Mouse (Mus musculus) MN1 (cell line): ENCODE measurements at regions not wholly inside any gene's neighbourhood (a gene's known extent, or its start where the extent isn't known, plus 50 kb on each side); places are given as distances from the start of the nearest gene placed in this dataset.
A peak's percentile ranks its signal among the peaks of the same experiment; 100 is the strongest.

Source experiments
- DNase-seq: peaks from one replicate; pipeline ENCODE4 v3.0.0-alpha.2; 2016; ENCODE audit warnings: low spot score

DNA sequence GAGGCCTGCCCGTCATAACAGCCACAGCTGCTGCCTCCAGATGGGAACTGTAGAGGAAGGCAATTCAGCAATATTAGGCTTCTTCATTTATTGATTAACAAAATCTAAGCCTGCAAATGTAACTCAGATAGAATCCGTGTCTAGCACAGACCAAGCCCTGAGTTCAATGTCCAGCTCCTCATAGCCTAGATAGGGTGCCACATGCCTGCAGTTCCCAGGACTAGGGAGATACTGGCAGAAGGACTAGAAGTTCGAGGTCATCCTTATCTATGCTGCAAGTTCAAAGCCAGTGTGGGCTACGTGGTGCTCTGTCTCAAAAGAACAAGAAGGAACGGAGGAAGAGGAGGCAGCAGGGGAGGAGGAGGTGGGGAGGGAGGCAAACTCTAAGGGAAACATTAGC is 121.2 kb upstream of the Pkdcc start:
- DNase-seq = no peak

DNA sequence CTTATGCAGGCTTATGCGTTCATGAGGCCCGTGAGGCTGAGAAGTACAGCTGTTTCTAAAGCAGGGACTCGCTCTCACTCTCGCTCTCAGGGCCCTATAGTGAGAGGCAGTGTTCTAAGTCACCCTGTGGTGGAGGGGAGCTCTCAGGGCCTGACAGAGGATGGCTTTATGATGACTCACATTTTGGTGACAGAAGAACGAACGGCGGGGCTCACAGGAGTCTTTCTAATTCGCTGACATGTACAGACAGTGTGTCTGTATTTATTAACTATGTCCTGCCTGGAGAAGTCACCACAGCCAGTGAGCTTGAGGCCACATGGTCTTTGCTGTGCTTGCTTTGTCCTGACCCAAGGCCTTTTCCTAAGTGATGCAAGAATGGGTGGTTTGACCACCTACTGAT is 118.6 kb upstream of the Pkdcc start:
- no peak for DNase-seq

DNA sequence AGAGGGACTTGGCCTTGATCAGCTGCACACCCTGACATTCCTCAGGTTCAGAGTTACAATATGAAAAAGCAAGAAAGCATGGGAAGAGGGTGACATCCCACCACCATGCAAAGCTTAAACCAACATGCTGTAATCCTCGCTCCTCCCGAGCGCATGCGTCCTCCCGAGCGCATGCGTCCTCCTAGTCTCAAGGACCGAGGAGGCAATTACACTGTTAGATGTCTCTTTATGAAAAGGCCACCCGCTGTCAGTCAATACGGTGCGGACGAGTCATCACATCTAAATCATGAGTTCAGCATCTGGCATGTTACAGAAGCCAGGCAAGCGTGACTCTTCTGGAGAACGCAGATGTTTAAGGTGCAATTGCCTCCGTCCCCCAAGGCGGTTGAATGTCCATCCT is 117.1 kb upstream of the Pkdcc start:
- DNase-seq = no peak

DNA sequence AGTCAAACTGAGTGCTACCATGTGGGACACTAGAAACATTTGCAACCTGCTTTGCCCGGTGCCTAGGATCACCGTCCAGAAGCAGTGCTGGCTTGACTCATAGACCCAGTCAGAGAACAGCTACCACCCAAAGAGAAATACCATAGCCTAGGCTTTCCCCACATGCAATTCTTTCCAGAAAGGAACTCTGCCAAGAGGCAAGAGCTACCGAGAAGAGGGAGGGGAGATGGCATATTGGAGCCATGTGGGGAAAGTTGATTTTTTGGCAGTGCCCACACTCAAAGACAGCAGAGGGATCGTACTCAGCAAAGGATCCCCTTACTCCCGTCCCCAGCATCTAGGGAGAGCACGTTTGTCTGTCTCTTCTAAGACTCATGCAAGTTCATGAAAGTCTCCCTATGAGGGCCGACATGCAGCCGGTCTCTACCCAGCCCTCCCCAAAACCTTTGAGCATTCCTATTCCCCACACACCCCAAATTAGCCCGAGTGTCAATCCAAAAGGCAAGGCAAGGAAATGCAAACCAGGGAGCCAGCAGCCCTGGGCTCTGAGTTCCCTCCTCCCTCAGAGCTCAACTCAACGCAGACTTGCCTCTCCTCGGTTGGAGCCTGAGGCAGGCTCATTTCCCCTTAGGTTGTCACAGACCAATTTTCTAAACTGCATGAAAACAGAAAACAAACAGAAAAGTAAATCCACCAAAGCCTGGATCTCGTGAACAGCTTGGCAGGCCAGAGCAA is 116.2 kb upstream of the Pkdcc start:
- DNase-seq = no peak

DNA sequence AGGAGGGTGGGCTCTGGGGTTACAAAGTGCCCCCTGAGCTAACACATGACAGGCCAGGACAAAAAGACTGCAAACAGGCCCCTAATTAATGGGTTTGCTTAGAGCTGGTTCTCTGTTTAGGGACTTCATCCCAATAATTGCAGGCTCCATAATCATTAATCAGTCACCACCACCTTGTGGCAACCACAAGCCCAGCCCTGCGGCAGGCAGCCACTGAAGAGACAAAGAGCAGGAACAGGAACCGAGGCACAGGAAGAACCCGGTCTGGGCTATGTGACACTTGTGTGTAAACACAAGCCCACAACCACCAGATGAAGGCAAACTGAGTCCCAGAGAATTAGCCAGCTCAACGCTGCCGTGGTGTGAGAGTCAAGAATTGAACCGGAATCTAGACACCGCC is 114.1 kb upstream of the Pkdcc start:
- no peak for DNase-seq

DNA sequence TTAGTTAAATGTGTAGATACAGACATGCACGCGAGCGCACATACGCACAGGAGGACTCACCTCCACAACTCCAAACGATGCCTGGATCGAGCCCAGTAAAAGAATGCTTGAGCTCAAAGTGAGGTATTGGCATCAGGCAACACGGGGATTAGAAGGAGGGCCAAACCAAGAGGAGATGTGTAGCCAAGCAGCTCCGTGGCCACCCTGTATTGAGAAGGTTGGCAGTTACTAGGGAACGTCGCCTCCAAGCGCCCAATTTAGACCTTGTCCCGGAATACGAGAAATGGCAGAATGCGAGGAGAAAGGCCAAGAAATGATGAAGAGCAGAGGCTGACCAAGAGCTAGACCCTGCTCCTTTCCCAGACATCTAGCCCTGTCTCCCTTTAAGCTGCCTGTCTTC is 113.3 kb upstream of the Pkdcc start:
- no peak for DNase-seq

DNA sequence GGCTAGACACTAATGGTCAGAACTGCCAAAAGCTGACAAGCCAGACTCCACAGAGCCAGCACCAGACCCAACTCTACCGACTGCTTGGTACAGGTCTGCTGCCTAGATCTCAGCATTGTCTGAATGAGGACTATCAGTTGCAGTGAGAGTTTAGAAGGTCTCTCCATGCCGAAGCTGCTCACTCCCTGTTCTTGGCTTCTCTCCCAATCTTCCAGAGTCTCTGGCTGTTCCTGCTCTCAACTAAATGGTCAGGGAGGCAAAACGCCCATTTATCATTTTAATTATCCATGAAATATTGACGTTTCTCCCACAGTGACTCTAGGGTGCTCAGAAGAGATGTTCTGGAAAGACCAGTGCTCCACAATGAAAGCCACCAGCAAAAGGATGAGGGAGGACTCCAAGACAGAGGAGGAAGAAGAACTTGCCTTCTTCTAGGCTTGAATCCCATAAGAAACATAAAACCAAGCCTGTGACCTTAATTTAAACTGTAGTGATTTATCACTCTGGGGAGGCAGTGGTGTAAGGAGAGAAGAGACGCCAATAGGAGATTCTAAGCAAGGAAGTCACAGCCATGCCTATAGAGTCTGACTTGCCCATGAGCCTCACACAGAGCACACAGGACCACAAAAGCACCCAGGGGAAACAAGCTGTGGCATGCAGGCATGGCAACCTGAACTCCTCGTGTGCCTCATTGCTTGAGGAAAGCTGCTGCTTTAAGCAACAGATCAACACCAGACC is 112.2 kb upstream of the Pkdcc start:
- DNase-seq = peak; percentile 40

DNA sequence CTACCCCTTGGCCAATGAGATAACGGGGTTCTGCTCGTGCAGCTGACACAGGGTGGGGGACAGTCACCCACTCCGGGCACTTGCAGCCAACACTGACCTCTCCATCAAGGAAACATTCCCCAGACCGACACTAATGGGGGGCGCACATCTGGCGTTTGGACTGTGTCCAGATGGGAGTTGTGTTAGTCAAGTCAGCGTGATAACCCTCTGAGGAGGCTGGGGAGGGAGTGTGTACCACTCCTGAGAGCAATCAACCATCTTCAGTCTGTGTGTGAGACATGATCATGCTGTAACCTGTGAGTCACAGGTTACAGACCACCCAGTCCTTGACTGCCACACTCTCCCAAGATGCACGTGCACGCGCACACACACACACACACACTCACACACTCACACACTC is 106.9 kb upstream of the Pkdcc start:
- no peak for DNase-seq

DNA sequence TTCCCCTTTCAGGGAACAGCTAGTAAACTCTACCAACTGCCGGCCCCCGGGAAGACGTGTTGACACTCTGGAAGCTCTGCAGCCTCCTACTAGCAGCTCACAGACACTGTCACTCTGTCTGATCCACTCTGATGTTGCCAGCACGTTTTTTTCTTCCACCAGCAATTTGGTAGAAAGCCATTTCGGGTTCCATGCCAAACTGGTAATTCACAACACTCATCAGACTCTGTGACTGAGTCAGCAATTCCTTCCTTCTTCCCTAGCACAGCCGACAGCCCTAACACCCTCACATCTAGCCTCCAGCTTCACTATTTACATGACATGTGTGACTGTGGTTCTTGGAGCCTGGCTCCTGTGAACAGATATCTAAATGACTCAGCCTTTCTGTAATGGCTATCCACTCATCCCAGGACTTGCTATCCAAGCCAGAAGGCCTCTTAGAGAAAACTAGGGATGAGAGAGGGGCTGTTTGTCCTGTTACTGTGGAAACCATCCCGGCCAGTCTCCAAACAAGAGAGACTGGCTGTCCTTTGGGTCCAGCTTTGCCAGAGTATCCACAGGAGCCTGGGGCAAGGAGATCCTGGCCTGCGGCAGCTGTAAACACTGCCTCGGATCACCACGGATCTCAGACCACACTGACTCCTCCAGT is 105.2 kb upstream of the Pkdcc start:
- peak; percentile 89 for DNase-seq

DNA sequence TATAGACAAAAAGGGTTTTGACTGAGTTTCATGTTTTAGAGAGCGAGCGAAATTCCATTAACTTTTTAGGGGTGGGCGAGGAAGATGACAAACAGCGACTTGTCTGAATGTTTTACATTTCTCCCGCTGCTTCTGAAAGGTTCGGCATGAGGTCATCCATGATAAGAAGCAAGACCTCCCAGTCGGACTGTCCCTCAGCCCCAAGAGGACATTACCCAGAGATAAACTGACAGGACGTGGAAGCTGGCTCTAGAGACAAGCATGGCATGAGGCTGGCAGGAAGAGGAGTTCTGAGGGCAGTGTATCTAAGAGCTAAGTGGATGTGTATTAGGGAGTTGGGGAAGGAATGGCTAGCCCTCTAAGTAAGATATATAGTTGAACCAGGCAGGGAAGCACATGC is 104.5 kb upstream of the Pkdcc start:
- peak; percentile 60 for DNase-seq

DNA sequence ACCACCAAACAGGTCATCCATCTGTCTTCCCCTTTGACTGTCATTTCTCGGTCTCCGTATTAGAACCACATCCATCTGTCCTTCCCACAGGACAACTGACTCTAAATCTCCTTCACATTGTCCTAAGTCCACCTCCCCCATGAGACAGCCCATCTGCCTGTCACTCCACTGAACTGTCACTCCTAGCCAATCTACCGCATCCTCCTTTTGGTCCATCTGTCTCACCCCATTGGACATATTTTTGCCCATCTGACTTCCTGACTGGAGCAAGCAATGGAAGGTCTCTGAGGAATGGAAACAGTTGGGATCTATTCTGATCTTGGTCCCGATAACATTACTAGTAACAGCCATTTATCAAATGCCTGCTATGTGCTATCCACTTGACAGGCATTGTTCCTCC is 99.9 kb upstream of the Pkdcc start:
- DNase-seq = no peak

DNA sequence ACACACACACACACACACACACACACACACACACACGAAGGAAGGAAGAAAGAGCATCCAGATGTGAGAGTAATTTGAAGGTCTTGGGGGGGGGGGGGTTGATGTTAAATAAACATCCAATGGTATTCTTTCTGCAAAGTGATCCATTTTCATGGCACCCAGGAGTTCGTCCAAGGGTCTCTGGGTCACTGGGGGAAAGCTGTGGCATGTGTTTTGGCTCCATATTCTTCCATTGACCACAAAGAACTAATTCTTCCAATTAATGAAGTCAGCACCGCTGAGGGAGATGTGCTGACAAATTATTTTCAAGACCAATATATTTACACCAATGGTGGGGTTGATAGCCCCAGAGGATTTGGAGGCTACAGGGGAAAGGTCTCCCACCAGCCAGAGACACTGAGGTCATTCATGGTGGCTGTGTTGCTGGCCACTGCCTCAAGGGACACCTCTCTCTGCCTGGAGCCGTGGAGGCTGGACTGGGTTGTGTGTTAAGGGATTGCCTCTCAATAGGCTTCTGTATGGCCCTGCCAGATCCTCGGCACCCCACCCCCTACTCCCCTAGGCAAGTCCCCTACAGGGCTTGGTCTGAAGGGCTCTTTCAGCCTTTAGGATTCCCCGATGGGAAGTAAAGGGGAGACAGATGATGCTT is 99.1 kb upstream of the Pkdcc start:
- DNase-seq = no peak

DNA sequence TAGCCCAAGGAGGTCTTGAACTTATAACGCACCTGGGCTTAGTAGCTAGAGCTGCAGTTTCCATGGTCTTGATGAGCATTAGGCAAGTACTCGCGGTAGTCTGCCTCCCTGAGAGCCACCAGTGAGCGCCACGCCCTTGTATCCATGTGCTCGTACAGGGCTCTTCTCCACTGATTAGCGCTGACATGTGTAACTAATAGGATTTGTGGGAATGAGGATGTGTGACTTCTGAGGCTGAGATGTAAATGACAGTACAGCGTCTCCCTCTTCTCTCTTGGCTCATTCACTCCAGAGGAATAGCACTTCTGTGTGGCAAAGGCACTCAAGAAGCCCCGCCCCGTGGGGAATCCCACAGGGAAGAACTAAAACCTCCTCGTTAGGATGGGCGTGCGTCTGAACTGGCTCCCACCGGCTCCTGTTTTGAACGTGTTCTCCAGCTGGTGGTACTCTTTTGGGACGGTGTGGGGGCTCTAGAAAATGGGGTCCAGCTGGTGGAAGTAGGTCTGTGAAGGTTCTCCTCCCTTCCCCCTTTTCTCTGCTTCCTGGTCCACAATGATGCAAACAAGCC is 94.3 kb upstream of the Pkdcc start:
- DNase-seq = peak; percentile 79

DNA sequence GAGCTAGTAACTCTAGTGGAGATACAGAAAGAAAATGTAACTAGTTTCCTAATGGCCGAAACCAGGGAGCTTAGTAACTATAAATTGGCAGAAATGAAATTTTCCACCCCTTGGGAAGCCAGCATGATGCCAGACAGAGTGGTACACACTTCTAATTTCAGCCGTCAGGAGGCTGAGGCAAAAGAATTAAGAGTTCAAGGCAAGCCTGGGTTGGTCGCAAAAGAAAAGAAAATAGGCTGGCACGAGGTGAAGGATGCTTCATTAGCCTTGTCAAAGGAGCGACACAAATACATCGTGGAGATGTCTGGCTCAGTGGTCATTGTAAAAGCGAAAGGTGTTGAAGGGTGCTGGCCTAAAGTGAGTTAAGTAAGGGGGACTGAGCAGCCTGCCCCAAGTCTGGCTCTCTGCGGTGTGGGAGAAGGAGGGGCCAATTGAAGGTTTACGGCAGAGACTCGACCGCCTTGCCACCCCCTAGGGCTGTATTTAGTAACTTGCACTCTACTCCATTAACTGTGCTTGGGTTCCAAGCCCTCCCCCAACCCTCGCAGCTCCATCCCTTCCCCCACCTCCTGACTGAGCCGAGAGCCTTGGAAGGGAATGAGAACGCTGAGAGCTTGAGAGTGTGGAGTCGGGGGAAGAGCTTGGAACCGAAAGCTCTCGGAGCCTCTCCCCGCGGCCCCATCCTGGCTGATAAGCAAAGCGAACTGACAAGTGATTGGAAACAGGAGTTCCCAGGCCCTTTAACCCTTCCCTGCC is 92.4 kb upstream of the Pkdcc start:
- DNase-seq = peak; percentile 37

DNA sequence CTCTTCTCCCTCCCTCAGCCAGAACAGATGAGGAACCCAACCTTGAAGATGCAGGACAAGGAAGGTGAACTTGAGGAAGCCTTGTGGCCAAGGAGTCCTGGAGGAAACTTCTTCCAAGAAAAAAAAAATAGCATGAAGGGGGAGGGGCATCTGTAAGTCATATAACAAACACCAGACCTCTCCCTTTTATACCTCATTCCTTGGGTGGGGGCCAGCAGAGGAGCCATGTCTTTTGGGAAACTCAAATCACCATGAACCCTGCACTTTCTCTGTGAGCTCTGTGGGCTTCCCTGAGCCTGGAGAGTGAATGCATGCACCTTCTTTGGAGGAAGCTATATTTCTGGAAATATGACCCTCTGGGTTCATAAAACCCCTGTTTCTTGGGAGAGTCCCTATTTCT is 90.0 kb upstream of the Pkdcc start:
- no peak for DNase-seq

DNA sequence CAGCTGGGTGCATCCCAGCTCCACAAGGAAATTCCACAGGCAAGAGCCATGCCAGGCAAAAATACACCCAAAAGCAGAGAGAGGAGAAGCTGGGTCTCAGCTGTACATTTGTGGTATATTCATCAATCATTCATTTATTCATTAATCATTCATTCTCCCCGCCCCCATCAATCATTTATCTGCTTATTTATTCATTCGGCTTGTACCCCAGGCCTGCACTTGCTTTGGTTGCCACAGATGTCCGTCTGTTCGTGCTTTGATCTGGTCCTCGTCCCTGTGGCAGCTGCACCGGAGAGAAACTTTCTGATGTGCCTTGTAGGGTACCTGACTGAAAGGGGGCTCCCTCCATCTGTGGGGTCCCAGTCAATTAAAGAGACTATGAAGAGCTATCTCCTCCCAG is 87.2 kb upstream of the Pkdcc start:
- no peak for DNase-seq

DNA sequence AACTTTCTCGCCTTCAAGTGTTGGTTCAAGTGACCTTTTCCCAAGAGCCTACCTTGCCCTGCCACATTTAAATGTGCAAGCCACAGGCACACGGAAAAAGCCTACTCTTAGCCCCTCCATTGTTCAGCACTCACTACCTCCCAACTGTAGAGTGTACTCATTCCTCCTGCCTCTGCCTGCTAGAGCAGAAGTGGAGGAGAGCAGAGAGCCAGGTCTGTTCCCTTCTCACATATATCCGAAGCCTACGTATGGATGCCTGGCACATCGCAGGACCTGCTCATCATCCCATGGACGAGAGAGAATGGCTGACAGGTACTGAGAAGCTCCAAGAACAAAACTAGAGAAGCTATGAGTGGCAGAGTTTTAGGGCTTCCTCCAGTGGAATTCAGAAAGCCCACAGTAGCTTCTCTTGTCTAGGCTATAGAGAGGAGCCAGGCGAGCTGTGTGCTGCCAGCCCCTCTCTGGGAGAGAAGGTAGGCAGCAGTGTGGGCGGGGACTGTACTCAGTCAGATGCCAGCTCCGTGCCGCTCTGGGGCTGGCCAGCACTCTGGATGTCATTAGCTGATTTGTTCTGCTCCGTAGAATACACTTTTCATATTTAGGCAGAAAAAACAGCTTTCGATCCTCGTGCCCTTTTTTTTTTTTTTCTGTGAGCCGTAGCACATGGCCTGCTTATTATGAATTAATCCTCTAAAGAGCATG is 86.1 kb upstream of the Pkdcc start:
- peak; percentile 81 for DNase-seq

DNA sequence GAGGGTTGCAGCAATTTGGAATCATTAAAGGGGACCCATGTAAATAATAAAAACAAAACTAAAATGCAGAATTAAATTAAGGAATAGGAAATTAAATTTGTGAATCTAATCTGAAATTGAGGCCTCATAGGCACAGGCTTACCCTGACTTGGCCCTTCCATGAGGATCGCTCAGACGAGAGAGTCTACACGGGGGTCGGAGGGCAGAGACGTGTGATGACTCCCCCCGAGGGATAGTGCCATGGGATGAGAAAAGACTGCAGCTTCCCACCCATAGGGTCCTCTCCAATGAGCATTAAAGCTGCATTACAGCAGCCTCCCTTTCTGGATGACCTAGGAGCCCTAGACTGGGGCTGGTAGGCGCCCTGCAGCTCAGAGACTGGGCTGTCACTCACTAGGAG is 85.4 kb upstream of the Pkdcc start:
- DNase-seq = peak; percentile 49

DNA sequence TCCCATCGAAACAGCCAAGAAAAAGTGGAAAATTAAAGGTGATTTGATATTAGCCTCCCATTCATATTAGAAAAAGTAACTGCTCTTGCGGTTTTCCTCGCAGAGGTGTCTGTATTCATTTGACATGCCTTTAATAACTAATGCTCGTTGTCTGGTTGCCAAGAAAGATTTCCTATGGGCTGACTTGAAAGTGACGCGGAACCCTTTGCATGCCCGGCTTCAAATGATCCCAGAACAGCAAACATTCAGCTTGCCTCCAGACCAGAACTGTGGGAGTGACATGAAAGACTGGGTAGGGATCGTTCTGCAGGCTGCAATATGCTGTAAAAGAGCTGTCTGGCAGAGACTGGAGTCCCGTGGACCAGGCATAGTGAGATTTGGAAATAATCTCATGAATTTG is 81.9 kb upstream of the Pkdcc start:
- DNase-seq = no peak

DNA sequence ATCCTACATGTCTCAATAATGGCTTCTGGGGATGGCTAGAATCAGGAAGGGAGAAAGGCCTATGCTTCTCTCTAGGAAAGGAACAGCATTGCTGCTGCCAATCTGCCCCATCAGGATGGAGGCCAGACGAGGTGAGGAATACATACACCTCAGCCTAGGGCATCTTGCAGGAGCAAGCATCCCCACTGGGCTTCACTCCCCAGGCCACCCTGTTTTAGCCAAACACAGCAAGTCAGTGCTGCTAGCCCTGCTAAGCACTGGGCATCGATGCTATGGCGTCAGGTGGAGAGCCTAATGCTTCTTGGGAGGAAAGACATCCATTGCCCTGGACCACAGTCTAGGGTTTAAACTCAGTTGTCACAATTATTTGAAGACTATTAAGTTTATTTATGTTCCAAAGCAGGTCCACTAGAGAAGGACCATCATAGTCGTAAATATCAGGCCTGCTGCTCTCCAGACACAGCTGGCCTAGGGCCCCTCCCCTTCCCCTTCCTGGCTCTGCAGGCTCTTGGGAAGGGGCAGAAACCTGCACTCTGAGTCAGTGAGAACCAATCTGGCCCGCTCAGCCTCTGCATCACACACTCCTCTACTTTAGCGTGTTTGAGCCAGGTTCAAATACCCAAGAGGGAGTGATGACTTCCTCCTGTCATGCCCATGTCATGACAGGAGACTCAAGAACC is 79.5 kb upstream of the Pkdcc start:
- peak; percentile 44 for DNase-seq

DNA sequence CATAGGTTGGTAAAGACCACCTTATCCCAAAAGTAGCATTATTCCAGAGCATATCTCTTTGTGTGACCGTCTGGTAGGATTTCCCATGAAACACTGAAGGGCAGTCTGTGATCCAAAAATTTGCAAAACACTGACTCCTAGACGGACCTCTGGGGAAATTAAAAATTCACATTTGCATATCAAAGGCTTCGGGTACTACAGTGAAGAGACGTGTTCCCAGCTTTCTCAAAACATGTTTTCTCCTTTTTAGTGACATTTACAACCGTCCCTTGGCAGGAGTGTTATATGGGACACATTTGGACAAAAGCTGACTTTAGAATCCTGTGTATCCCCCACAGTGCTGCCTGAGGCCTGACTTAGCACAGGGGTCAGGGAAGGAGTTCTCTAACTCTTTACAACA is 78.8 kb upstream of the Pkdcc start:
- DNase-seq = no peak
